Mouse (Mus musculus): ENCODE measurements around the gene Gorasp1. TPM values are rescaled to one million over a fixed set of nuclear protein-coding genes. Genes with fewer than 3 reads are reported as not detected.
A peak's percentile ranks its signal among the peaks of the same experiment; 100 is the strongest.

The Gorasp1 gene
- polyA plus RNA-seq, 1 experiment from 2014 or later, result 31.6 TPM

DNA sequence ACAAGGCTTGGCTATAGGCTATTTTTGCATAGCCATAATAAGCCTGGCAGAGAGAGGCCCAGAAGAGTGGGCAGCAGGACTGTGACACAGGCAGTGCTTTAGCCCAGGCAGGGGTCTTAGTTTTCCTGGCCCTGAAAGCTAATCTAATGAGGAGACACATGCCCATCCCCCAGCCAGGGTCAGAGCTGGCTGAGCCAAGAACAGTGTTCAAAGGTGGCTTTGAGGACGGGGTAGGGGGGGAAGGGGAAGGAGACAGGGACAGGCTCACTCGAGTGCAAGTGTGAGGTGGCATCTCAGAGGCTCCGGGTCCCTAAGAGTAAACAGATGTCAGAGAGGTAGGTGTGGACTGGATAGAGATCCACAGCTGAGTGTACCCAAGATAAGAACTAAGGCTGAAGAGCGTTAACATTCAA, 43.4 kb upstream of the Gorasp1 start:
- ATAC-seq (ENCODE audit: insufficient read depth, low FRiP score), result no peak
- Histone ChIP-seq H3K4me1 (ENCODE audit: control insufficient read depth, insufficient read depth, low read length) (peaks cover 61% of the 10 kb centered on the region), H3K9ac (ENCODE audit: low read length) (peak overlapping the region; percentile 69), H3K27ac (ENCODE audit: low read length) (peak overlapping the region; percentile 96), H3K36me3 (ENCODE audit: control insufficient read depth, insufficient read depth, low read length) (no peaks in the 10 kb centered on the region), H3K27me3 (ENCODE audit: control insufficient read depth, insufficient read depth, low read length) (no peaks in the 10 kb centered on the region), H3K9me3 (replicated peaks; ENCODE audit: control insufficient read depth, low read length) (no peaks in the 10 kb centered on the region), H3K4me2 (ENCODE audit: low read depth, low read length) (peak overlapping the region; percentile 87), H3K4me3 (replicated peaks; ENCODE audit: low read length) (peak overlapping the region; percentile 79)
- WGBS, result 5% methylated on average over 4 of the region's 4 CpGs

DNA sequence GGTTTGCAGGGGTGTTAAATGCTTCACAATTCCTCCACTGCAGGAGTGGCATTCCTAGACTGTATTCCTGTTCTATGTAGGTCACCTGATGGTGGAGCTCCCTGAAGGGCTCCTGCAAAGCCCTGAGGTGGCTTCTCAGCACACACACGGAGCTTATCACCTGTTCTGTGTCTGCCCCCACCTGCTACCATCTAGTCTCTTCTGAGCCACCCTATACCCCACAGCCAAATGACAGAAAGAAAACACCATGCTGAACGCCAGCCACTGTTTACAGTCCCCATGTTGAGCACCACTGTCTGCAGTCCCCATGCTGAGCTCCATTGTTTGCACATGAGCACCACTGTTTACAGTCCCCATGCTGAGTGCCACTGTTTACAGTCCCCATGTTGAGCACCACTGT, 42.4 kb upstream of the Gorasp1 start:
- no peaks in the 10 kb centered on the region for H3K36me3 ChIP-seq (ENCODE audit: control insufficient read depth, insufficient read depth, low read length)
- ATAC-seq (ENCODE audit: insufficient read depth, low FRiP score), result no peak
- 67% methylated on average over 2 of the region's 2 CpGs for WGBS
- H3K27me3 ChIP-seq (ENCODE audit: control insufficient read depth, insufficient read depth, low read length), result no peaks in the 10 kb centered on the region
- H3K4me3 ChIP-seq (replicated peaks; ENCODE audit: low read length), result no peak overlapping the region
- H3K4me2 ChIP-seq (ENCODE audit: low read depth, low read length), result no peak overlapping the region
- H3K9me3 ChIP-seq (replicated peaks; ENCODE audit: control insufficient read depth, low read length), result no peaks in the 10 kb centered on the region
- no peak overlapping the region for H3K27ac ChIP-seq (ENCODE audit: low read length)
- peaks cover 59% of the 10 kb centered on the region for H3K4me1 ChIP-seq (ENCODE audit: control insufficient read depth, insufficient read depth, low read length)
- H3K9ac ChIP-seq (ENCODE audit: low read length), result peak overlapping the region; percentile 39; the same call in 1 of the 2 replicates

DNA sequence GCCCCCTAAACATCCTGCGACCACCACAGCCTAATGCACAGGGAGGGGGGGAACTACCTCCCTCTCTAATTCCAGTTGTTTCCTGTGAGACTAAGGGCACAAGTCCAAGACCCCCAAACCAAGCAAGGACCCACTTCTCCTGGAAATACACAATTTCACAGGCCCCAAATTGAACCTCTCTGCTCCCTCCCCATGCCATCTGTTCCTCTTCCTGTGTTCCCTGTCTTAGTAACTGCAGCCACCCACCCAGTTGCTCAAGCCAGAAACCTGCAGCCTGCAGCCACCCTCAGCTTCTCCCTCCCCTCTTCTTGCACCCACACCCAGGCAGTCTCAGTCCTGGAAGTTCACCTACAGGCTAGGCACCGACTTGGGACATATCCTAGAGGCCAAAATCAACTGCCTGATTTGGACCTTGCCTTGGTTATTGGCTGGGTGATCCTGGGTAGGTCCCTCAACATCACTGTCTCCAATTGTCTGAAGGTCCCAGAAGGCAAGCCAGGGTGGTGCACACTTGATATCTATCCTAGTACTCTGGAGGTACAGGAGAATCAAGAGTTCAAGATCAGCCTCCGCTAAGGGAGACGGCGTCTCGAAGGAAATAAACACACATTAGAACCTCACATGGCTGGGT, 41.6 kb upstream of the Gorasp1 start:
- H3K27me3 ChIP-seq (ENCODE audit: control insufficient read depth, insufficient read depth, low read length), result no peaks in the 10 kb centered on the region
- WGBS, result 76% methylated on average over 6 of the region's 6 CpGs
- H3K9me3 ChIP-seq (replicated peaks; ENCODE audit: control insufficient read depth, low read length), result no peaks in the 10 kb centered on the region
- peaks cover 7% of the 10 kb centered on the region; the same call in 1 of the 2 replicates for H3K36me3 ChIP-seq (ENCODE audit: control insufficient read depth, insufficient read depth, low read length)
- no peak for ATAC-seq (ENCODE audit: insufficient read depth, low FRiP score)
- no peak overlapping the region for H3K27ac ChIP-seq (ENCODE audit: low read length)
- no peak overlapping the region for H3K4me2 ChIP-seq (ENCODE audit: low read depth, low read length)
- H3K4me3 ChIP-seq (replicated peaks; ENCODE audit: low read length), result no peak overlapping the region
- 0 out of 2 replicates have a peak overlapping the region, but pooled peaks have one; percentile 28 for H3K9ac ChIP-seq (ENCODE audit: low read length)
- peaks cover 57% of the 10 kb centered on the region for H3K4me1 ChIP-seq (ENCODE audit: control insufficient read depth, insufficient read depth, low read length)

DNA sequence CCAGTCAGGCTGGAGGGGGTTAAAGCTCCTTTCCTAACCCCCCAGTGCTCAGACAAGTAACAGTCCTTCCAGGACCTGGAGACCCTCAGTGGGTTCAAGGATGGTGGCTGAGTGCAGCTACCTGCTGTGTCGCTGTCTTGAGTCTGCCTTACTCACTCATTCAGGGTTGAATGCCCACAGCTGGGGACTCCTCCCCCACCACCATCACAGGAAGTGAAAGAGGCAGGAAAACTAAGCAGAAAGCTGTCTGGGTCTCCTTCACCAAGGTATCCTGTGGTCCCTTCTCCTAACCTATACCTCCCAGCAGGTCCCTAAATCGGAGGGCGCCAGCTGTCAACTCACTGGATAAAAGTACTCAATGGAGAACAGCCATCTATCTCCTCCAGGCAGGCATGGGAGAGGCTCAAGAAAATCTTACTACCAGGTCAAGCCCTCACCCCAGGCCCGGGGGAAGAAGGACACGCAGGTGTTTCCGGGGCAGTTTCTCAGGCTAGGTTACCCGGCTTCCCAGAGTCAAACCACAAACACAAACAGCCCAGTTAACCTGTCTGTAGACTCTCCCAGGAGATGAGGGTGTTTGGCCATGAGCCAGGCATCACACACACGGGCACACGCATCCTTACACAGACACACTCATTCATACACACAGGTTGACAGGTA, 40.9 kb upstream of the Gorasp1 start:
- Histone ChIP-seq H3K9me3 (replicated peaks; ENCODE audit: control insufficient read depth, low read length) (no peaks in the 10 kb centered on the region), H3K36me3 (ENCODE audit: control insufficient read depth, insufficient read depth, low read length) (peaks cover 13% of the 10 kb centered on the region; the same call in 1 of the 2 replicates), H3K27me3 (ENCODE audit: control insufficient read depth, insufficient read depth, low read length) (no peaks in the 10 kb centered on the region), H3K4me2 (ENCODE audit: low read depth, low read length) (0 out of 2 replicates have a peak overlapping the region, but pooled peaks have one; percentile 15), H3K27ac (ENCODE audit: low read length) (peak overlapping the region; percentile 42; the same call in 1 of the 2 replicates), H3K4me1 (ENCODE audit: control insufficient read depth, insufficient read depth, low read length) (peaks cover 57% of the 10 kb centered on the region), H3K9ac (ENCODE audit: low read length) (peak overlapping the region; percentile 4; the same call in 1 of the 2 replicates), H3K4me3 (replicated peaks; ENCODE audit: low read length) (no peak overlapping the region)
- 39% methylated on average over 9 of the region's 9 CpGs for WGBS
- ATAC-seq (ENCODE audit: insufficient read depth, low FRiP score), result no peak

DNA sequence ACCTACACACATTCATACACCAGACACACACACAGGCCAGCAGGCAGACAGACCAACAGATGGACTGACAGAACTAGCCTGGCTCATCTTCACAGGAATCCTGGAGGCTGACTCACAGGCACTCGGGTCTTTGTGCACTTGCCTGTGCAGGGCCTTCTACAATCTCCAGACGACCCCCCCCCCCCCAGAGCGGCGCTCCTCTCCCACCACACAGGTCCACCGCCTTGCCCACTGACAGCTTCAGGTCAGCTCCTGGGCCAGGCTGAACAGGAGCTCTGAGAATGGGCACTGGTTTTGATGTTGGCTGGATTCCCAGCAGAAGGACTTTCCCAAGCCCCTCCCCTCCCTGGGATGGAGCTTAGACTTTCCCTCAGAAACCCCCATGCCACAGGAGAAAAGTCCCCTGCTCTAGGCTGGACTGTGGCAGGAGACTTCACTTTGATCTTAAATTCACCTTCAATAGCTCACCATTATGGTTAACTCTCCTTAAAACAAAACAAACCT, 40.2 kb upstream of the Gorasp1 start:
- Histone ChIP-seq H3K27ac (ENCODE audit: low read length) (peak overlapping the region; percentile 42; the same call in 1 of the 2 replicates), H3K4me3 (replicated peaks; ENCODE audit: low read length) (no peak overlapping the region), H3K4me1 (ENCODE audit: control insufficient read depth, insufficient read depth, low read length) (peaks cover 55% of the 10 kb centered on the region), H3K36me3 (ENCODE audit: control insufficient read depth, insufficient read depth, low read length) (peaks cover 20% of the 10 kb centered on the region; the same call in 1 of the 2 replicates), H3K9ac (ENCODE audit: low read length) (0 out of 2 replicates have a peak overlapping the region, but pooled peaks have one; percentile 20), H3K27me3 (ENCODE audit: control insufficient read depth, insufficient read depth, low read length) (no peaks in the 10 kb centered on the region), H3K9me3 (replicated peaks; ENCODE audit: control insufficient read depth, low read length) (no peaks in the 10 kb centered on the region), H3K4me2 (ENCODE audit: low read depth, low read length) (peak overlapping the region; percentile 15; the same call in 1 of the 2 replicates)
- no peak for ATAC-seq (ENCODE audit: insufficient read depth, low FRiP score)
- WGBS, result 46% methylated on average over 5 of the region's 5 CpGs

DNA sequence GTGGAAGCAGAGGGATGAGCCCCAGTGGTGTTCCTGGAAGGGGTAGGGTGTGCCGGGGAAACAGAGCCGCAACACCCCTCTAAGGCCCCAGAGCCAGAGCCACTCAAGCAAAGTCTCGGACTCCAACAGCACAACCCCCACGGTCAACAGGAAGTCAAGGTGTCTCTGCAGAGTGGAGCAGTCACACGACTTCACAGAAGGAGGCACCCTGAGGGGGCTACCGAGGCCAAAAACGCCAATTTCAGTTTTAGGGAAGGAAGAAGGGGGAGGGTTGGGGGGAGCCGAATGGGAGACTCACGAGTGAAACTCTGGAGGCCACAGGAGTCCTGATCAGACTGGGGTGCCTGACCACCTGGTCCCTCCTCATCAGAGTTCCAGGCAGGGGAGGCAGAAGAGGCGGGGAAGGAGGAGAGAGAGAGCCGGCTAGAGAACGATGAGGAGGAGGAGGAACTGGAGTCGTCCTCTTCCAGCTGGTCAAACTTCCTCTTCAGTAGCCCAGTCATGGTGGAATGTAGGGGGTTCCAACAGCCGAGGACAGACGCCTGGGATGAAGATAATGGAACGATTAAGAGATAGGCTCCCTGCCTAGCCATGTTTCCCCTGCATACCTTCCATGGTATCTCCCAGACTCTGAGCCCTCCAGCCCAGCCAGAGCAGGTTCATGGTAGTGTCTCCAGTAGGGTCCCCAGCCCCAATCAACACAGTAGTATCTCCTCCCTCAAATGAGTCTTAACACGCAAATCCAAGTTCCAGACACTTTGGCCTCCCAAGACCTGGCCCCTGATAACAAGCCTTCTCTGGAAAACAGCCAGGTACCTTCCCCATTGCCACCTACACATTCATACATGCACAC, 39.6 kb upstream of the Gorasp1 start:
- Histone ChIP-seq H3K9me3 (replicated peaks; ENCODE audit: control insufficient read depth, low read length) (no peaks in the 10 kb centered on the region), H3K9ac (ENCODE audit: low read length) (0 out of 2 replicates have a peak overlapping the region, but pooled peaks have one; percentile 20), H3K27me3 (ENCODE audit: control insufficient read depth, insufficient read depth, low read length) (no peaks in the 10 kb centered on the region), H3K36me3 (ENCODE audit: control insufficient read depth, insufficient read depth, low read length) (peaks cover 21% of the 10 kb centered on the region; the same call in 1 of the 2 replicates), H3K4me1 (ENCODE audit: control insufficient read depth, insufficient read depth, low read length) (peaks cover 49% of the 10 kb centered on the region), H3K4me3 (replicated peaks; ENCODE audit: low read length) (no peak overlapping the region), H3K4me2 (ENCODE audit: low read depth, low read length) (peak overlapping the region; percentile 15; the same call in 1 of the 2 replicates), H3K27ac (ENCODE audit: low read length) (peak overlapping the region; percentile 42; the same call in 1 of the 2 replicates)
- WGBS, result 30% methylated on average over 17 of the region's 17 CpGs
- no peak for ATAC-seq (ENCODE audit: insufficient read depth, low FRiP score)

DNA sequence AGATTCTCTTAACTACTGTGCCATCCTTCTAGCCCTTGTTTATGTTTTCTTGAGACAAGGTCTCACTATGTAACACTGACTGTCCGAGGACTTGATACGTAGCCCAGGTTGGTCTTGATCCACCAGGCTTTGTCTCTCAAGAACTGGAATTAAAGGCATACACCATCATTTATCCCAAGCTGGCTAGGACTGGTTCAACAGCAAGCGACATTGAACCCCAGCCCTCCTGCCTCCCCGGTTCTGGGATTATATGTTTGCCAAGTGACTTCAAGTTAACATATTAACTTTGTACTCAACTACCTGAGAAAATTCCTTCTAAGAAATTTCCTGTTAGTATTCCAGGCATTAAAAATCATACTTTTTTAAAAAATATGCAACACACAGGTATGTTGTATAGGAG, 37.9 kb upstream of the Gorasp1 start:
- no peaks in the 10 kb centered on the region for H3K9me3 ChIP-seq (replicated peaks; ENCODE audit: control insufficient read depth, low read length)
- peaks cover 21% of the 10 kb centered on the region; the same call in 1 of the 2 replicates for H3K36me3 ChIP-seq (ENCODE audit: control insufficient read depth, insufficient read depth, low read length)
- no peak overlapping the region for H3K4me3 ChIP-seq (replicated peaks; ENCODE audit: low read length)
- no peak for ATAC-seq (ENCODE audit: insufficient read depth, low FRiP score)
- no peaks in the 10 kb centered on the region for H3K27me3 ChIP-seq (ENCODE audit: control insufficient read depth, insufficient read depth, low read length)
- H3K27ac ChIP-seq (ENCODE audit: low read length), result no peak overlapping the region
- H3K4me2 ChIP-seq (ENCODE audit: low read depth, low read length), result no peak overlapping the region
- WGBS, result 83% methylated on average over 4 of the region's 4 CpGs
- peaks cover 43% of the 10 kb centered on the region for H3K4me1 ChIP-seq (ENCODE audit: control insufficient read depth, insufficient read depth, low read length)
- H3K9ac ChIP-seq (ENCODE audit: low read length), result no peak overlapping the region

DNA sequence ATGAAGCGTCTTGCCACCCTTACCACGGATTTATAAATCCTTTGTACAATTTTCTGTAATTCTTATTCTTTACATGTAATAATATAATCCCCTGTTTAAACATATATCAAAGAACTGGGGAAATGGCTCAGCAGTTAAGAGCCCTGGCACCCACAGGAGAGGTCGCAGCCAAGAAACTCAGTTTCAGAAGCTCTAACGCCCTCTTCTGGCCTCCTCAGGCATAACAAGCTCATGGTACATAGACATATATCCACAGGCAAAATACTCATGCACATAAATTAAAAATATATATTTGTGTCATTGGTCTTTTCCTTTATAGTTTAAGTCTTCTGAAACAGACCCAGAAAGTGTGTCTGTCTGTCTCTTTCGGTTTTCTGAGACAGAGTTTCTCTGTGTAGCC, 37.2 kb upstream of the Gorasp1 start:
- Histone ChIP-seq H3K4me1 (ENCODE audit: control insufficient read depth, insufficient read depth, low read length) (peaks cover 39% of the 10 kb centered on the region), H3K36me3 (ENCODE audit: control insufficient read depth, insufficient read depth, low read length) (peaks cover 21% of the 10 kb centered on the region; the same call in 1 of the 2 replicates), H3K9ac (ENCODE audit: low read length) (no peak overlapping the region), H3K4me3 (replicated peaks; ENCODE audit: low read length) (no peak overlapping the region), H3K27ac (ENCODE audit: low read length) (no peak overlapping the region), H3K4me2 (ENCODE audit: low read depth, low read length) (no peak overlapping the region), H3K9me3 (replicated peaks; ENCODE audit: control insufficient read depth, low read length) (no peaks in the 10 kb centered on the region), H3K27me3 (ENCODE audit: control insufficient read depth, insufficient read depth, low read length) (no peaks in the 10 kb centered on the region)
- ATAC-seq (ENCODE audit: insufficient read depth, low FRiP score), result no peak
- WGBS, result 82% methylated on average over 5 of the region's 5 CpGs
